Mouse (Mus musculus) stomach, postnatal 0 days (tissue): Measurements from ENCODE around the gene Ube2z. TPM values are rescaled to one million over a fixed set of nuclear protein-coding genes. Genes with fewer than 3 reads are reported as not detected.
"Not testable (repeated sequence)": the region's sequence is repeated elsewhere in the genome, so short reads cannot be mapped to it uniquely, and the experiment has no call there.

Source experiments
- ATAC-seq: fragments of 200-750 bp; cut with Nextera tagmentation; 2 replicates; pipeline ENCODE4 v1.8.0; 2017; ENCODE audit not compliant: low FRiP score, low TSS enrichment
- DNase-seq: peaks from one replicate; pipeline ENCODE4 v3.0.0-alpha.2; 2016; ENCODE audit warnings: low spot score
- H3K27ac ChIP-seq: fragments of 300-500 bp; sonication (generic); replicated peaks from 2 replicates; pipeline ENCODE4 v1.5.1; 2014; ENCODE audit warnings: mild to moderate bottlenecking, control low read depth
- H3K27me3 ChIP-seq: fragments of 300-500 bp; sonication (generic); 2 replicates; pipeline ENCODE4 v1.6.1; 2014; ENCODE audit warnings: low read length; ENCODE audit not compliant: control insufficient read depth, insufficient read depth
- H3K36me3 ChIP-seq: fragments of 300-500 bp; sonication (generic); 2 replicates; pipeline ENCODE4 v1.6.1; 2014; ENCODE audit warnings: low read length, mixed read lengths; ENCODE audit not compliant: control insufficient read depth, insufficient read depth
- H3K4me1 ChIP-seq: fragments of 300-500 bp; sonication (generic); replicated peaks from 2 replicates; pipeline ENCODE4 v1.6.1; 2014; ENCODE audit warnings: antibody characterized with exemption; ENCODE audit not compliant: control insufficient read depth, insufficient read depth
- H3K4me2 ChIP-seq: fragments of 300-500 bp; sonication (generic); replicated peaks from 2 replicates; pipeline ENCODE4 v1.6.1; 2014; ENCODE audit warnings: low read depth, mild to moderate bottlenecking, control low read depth, moderate library complexity
- H3K4me3 ChIP-seq: fragments of 300-500 bp; sonication (generic); 2 replicates; pipeline ENCODE4 v1.5.1; 2014; ENCODE audit warnings: low read depth, low read length, control low read depth
- H3K9ac ChIP-seq: fragments of 300-500 bp; sonication (generic); 2 replicates; pipeline ENCODE4 v1.6.1; 2014; ENCODE audit warnings: mild to moderate bottlenecking, low read length, control low read depth, mixed read lengths
- H3K9me3 ChIP-seq: fragments of 300-500 bp; sonication (generic); 2 replicates; pipeline ENCODE4 v1.6.1; 2016; ENCODE audit warnings: low read length; ENCODE audit not compliant: control insufficient read depth
- CTCF ChIP-seq: IDR thresholded peaks from 2 replicates; pipeline ENCODE4 v1.5.1; 2016; ENCODE audit warnings: antibody characterized with exemption, low read depth, mild to moderate bottlenecking, moderate library complexity
- EP300 ChIP-seq: optimal IDR thresholded peaks from 2 replicates; pipeline ENCODE3; 2016; ENCODE audit warnings: antibody characterized with exemption
- WGBS: fragments of 180-500 bp; shearing (Covaris S2); extraction: QIAGEN DNeasy Blood & Tissue Kit; methylation state at CpG from one replicate; pipeline ENCODE4 v1.1.7; 2014; 5-methylcytosine and 5-hydroxymethylcytosine counted together
- polyA plus RNA-seq: library from polyadenylated mRNA; unstranded; fragments of >200 nt; fragmentation: Nextera tagmentation; extraction: Ambion mirVana; gene quantifications from 2 replicates; pipeline ENCODE4 v1.2.1, GENCODE M21; 2015

The Ube2z gene
- 26.4 and 28.7 TPM in 2 replicates for polyA plus RNA-seq

GRCm38 (mm10) chr11:96065215-96065911 is at the start of gene Ube2z:
Ube2z (minus strand) TSS chr11:96065388.
- Histone ChIP-seq H3K36me3 (0 out of 2 replicates have a peak, but pooled peaks cover 2% of the 10 kb centered on the region), H3K9me3 (no peaks in the 10 kb centered on the region), H3K4me3 (peak within 1 kb of the TSS; percentile 92), H3K27me3 (no peaks in the 10 kb centered on the region), H3K4me2 (peak within 1 kb of the TSS; percentile 80), H3K27ac (peak within 1 kb of the TSS; percentile 93), H3K9ac (peak within 1 kb of the TSS; percentile 89), H3K4me1 (peaks cover 4% of the 10 kb centered on the region; the same call in 1 of the 2 replicates)
- DNase-seq (peak; percentile 98), ATAC-seq (peak; percentile 97)
- 5% methylated on average over 34 of the region's 50 CpGs for WGBS
- TF ChIP-seq CTCF = peak; percentile 32; the same call in 1 of the 2 replicates
- no peak for TF ChIP-seq EP300

- H3K9me3 ChIP-seq = no peaks in the 10 kb centered on the region
- H3K4me3 ChIP-seq = no peak overlapping the region
- no peaks in the 10 kb centered on the region for H3K27me3 ChIP-seq
- no peak for TF ChIP-seq CTCF
- no peak for TF ChIP-seq EP300
- no peak for DNase-seq
- H3K27ac ChIP-seq = no peak overlapping the region
- WGBS = 32% methylated on average over 2 of the region's 2 CpGs
- H3K4me1 ChIP-seq = no peaks in the 10 kb centered on the region
- no peak for ATAC-seq
- H3K36me3 ChIP-seq = no peaks in the 10 kb centered on the region
- no peak overlapping the region for H3K4me2 ChIP-seq
- no peak overlapping the region for H3K9ac ChIP-seq
These were observed 48.9 kb upstream of the Ube2z start for GRCm38 (mm10) chr11:96114077-96114476.

- DNase-seq = no peak
- WGBS = 47% methylated on average over 14 of the region's 14 CpGs
- H3K4me3 ChIP-seq = no peak within 1 kb of the TSS
- H3K4me2 ChIP-seq = no peak within 1 kb of the TSS
- 0 out of 2 replicates have a peak, but pooled peaks have one; percentile 21 for TF ChIP-seq CTCF
- TF ChIP-seq EP300 = no peak
- ATAC-seq = no peak
- no peaks in the 10 kb centered on the region for H3K27me3 ChIP-seq
- H3K4me1 ChIP-seq = no peaks in the 10 kb centered on the region
- no peak within 1 kb of the TSS for H3K27ac ChIP-seq
- H3K9ac ChIP-seq = no peak within 1 kb of the TSS
- no peaks in the 10 kb centered on the region for H3K9me3 ChIP-seq
- H3K36me3 ChIP-seq = no peaks in the 10 kb centered on the region
These were observed 46.6 kb upstream of the Ube2z start, which contains the start of gene Calcoco2 for GRCm38 (mm10) chr11:96111751-96112150. Calcoco2 (minus strand) TSS chr11:96111964.

GRCm38 (mm10) chr11:96110950-96111349 is 45.8 kb upstream of the Ube2z start:
- H3K9me3 ChIP-seq, H3K27ac ChIP-seq, H3K27me3 ChIP-seq, H3K36me3 ChIP-seq, DNase-seq, H3K4me2 ChIP-seq, H3K4me1 ChIP-seq, H3K4me3 ChIP-seq, H3K9ac ChIP-seq, ATAC-seq: not testable (repeated sequence)
- 57% methylated on average over 2 of the region's 2 CpGs for WGBS
- TF ChIP-seq CTCF = peak; percentile 33

GRCm38 (mm10) chr11:96108376-96108775 is 43.2 kb upstream of the Ube2z start:
- Histone ChIP-seq H3K4me3 (no peak overlapping the region), H3K4me2 (no peak overlapping the region), H3K27me3 (no peaks in the 10 kb centered on the region), H3K27ac (no peak overlapping the region), H3K9ac (no peak overlapping the region), H3K9me3 (no peaks in the 10 kb centered on the region), H3K36me3 (no peaks in the 10 kb centered on the region), H3K4me1 (no peaks in the 10 kb centered on the region)
- DNase-seq = no peak
- TF ChIP-seq CTCF (no peak), EP300 (no peak)
- ATAC-seq = no peak
- WGBS = 46% methylated on average over 1 of the region's 1 CpGs

GRCm38 (mm10) chr11:96093361-96093760 is 28.2 kb upstream of the Ube2z start:
- 9% methylated on average over 3 of the region's 3 CpGs for WGBS
- TF ChIP-seq EP300 (no peak), CTCF (peak; percentile 98)
- H3K36me3 ChIP-seq = no peaks in the 10 kb centered on the region
- no peak overlapping the region for H3K4me3 ChIP-seq
- DNase-seq = peak; percentile 68
- no peak overlapping the region for H3K27ac ChIP-seq
- H3K9ac ChIP-seq = no peak overlapping the region
- H3K4me1 ChIP-seq = peaks cover 3% of the 10 kb centered on the region; the same call in 1 of the 2 replicates
- H3K9me3 ChIP-seq = no peaks in the 10 kb centered on the region
- no peak overlapping the region for H3K4me2 ChIP-seq
- no peaks in the 10 kb centered on the region for H3K27me3 ChIP-seq
- 0 out of 2 replicates have a peak, but pooled peaks have one; percentile 31 for ATAC-seq
